Mouse (Mus musculus): ENCODE measurements around the gene Sox30. TPM values are rescaled to one million over a fixed set of nuclear protein-coding genes. Genes with fewer than 3 reads are reported as not detected.
A peak's percentile ranks its signal among the peaks of the same experiment; 100 is the strongest.

The Sox30 gene
- total RNA-seq, 2 experiments from 2014 or later = 0.12 to 0.17 TPM

- DNase-seq (ENCODE audit: extremely low spot score in 1 of 2, low spot score in 1 of 2) = no peak
Measured at GRCm38 (mm10) chr11:46054911-46055895, 75.1 kb downstream of the Sox30 start.

GRCm38 (mm10) chr11:46055896-46056769 is 76.0 kb downstream of the Sox30 start, which contains the start of gene Adam19:
Gene Adam19 (plus strand): TSS chr11:46055992.
- DNase-seq (ENCODE audit: extremely low spot score in 1 of 2, low spot score in 1 of 2) = peak; percentile 48 to 51

GRCm38 (mm10) chr11:46056770-46057411 is 76.8 kb downstream of the Sox30 start:
- DNase-seq (ENCODE audit: extremely low spot score in 1 of 2, low spot score in 1 of 2) = no peak

- DNase-seq (ENCODE audit: extremely low spot score in 1 of 2, low spot score in 1 of 2) = no peak
Measured at GRCm38 (mm10) chr11:46058011-46058410, 77.9 kb downstream of the Sox30 start.

- no peak for DNase-seq (ENCODE audit: extremely low spot score in 1 of 2, low spot score in 1 of 2)
Measured at GRCm38 (mm10) chr11:46058916-46059315, 78.8 kb downstream of the Sox30 start.

- peak in 1 of 2 experiments; percentile 38 for DNase-seq (ENCODE audit: extremely low spot score in 1 of 2, low spot score in 1 of 2)
Measured at GRCm38 (mm10) chr11:46059887-46060650, 80.0 kb downstream of the Sox30 start.

GRCm38 (mm10) chr11:46060651-46061020 is 80.5 kb downstream of the Sox30 start:
- DNase-seq (ENCODE audit: extremely low spot score in 1 of 2, low spot score in 1 of 2) = no peak

GRCm38 (mm10) chr11:46061776-46062445 is 81.8 kb downstream of the Sox30 start:
- no peak for DNase-seq (ENCODE audit: extremely low spot score in 1 of 2, low spot score in 1 of 2)

GRCm38 (mm10) chr11:46062569-46062968 is 82.5 kb downstream of the Sox30 start:
- no peak for DNase-seq (ENCODE audit: extremely low spot score in 1 of 2, low spot score in 1 of 2)

GRCm38 (mm10) chr11:46062993-46063731 is 83.1 kb downstream of the Sox30 start:
- no peak for DNase-seq (ENCODE audit: extremely low spot score in 1 of 2, low spot score in 1 of 2)

- DNase-seq (ENCODE audit: extremely low spot score in 1 of 2, low spot score in 1 of 2) = no peak
Measured at GRCm38 (mm10) chr11:46064767-46065166, 84.7 kb downstream of the Sox30 start.

GRCm38 (mm10) chr11:46065201-46066011 is 85.3 kb downstream of the Sox30 start:
- DNase-seq (ENCODE audit: extremely low spot score in 1 of 2, low spot score in 1 of 2) = no peak

Other genes with a start within 250 kb of the Sox30 start
- 10 to 100 TPM; 51.9 to 56.1 TPM for gene Clint1, start 128.3 kb upstream of the Sox30 start, total RNA-seq (2021)
- 10 to 100 TPM; 35.5 to 37.0 TPM for gene Lsm11, start 35.4 kb upstream of the Sox30 start, total RNA-seq (2021)
- 10 to 100 TPM in 1 of 2 experiments, 1 to 10 TPM in 1; 9.8 to 12.4 TPM for gene Thg1l, start 24.8 kb upstream of the Sox30 start, total RNA-seq (2021)
- 1 to 10 TPM; 3.4 to 4.2 TPM for gene Gm12166, start 72.0 kb downstream of the Sox30 start, total RNA-seq (2021)
- gene Adam19, start 75.7 kb downstream of the Sox30 start, total RNA-seq (2021) = 10 to 100 TPM; 15.7 to 18.3 TPM
- 1 to 10 TPM; 3.3 to 3.7 TPM for gene Nipal4, start 186.2 kb downstream of the Sox30 start, total RNA-seq (2021)

Measured in layer of hippocampus, postnatal 25 days (tissue).